Mouse (Mus musculus) large intestine, adult 2 months (tissue): ENCODE data around the gene Kcnd3. TPM values are rescaled to one million over a fixed set of nuclear protein-coding genes. Genes with fewer than 3 reads are reported as not detected.

Experiments used
- DNase-seq: peaks from one replicate; pipeline ENCODE4 v3.0.0-alpha.2; 2012; ENCODE audit warnings: low read depth, low spot score
- WGBS: fragments of 180-500 bp; shearing (Covaris S2); methylation state at CpG from one replicate; pipeline ENCODE4 v1.1.7; 2018; 5-methylcytosine and 5-hydroxymethylcytosine counted together
- polyA plus RNA-seq: library from polyadenylated mRNA; depleted of rRNA; stranded (reverse); fragments of >200 nt; gene quantifications from 2 replicates; pipeline ENCODE4 v1.2.3, GENCODE M21; 2012; rRNA removed

Kcnd3 gene
- polyA plus RNA-seq = 0.62 and 1.9 TPM in 2 replicates

DNA sequence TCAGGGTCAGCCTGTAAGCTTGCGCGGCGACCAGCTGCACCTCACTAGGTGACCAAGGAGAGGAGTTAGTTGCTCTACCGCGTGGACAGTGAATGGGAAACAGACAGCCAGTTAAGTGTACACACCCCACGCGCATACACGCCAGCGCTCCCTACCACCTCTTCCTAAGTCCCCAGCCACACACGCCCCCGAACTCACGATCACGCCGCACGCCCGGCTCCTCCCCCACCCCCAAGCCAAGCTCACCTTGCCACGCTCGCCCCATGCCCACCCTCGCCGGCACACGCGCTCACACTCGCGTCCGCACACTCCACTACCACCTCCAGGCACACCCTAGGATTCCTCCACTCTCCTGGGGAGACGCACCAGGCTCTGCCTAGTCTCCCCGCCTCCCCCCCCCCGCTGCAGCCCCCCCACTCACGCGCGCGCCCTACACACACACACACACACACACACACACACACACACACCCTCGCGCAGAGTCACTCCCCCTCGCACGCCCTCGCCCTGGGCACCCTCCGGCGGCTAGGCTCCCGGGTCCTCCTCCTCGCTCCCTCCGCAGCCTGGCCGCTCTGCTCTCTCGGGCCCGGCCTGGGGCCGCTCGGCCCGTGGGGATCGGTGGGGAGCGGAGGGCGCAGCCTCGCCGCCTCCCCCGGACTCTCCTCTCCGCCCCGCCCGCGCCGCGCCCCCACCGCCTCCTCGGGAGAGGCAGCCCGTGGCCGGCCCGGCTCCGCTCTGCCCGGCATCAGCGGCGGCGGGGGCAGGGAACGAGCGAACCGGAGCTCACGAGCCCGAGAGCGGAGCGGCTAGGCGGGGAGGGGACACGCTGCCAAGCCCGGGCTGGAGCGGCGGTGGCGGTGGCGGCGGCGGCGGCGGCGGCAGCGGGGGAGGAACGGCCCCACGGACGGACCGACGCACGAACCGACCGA lies at the start of gene Kcnd3:
Gene Kcnd3 (plus strand): TSS at position 704 of the 929 bp plus-strand sequence.
- WGBS = 3% methylated on average over 84 of the region's 98 CpGs
- DNase-seq = no peak

DNA sequence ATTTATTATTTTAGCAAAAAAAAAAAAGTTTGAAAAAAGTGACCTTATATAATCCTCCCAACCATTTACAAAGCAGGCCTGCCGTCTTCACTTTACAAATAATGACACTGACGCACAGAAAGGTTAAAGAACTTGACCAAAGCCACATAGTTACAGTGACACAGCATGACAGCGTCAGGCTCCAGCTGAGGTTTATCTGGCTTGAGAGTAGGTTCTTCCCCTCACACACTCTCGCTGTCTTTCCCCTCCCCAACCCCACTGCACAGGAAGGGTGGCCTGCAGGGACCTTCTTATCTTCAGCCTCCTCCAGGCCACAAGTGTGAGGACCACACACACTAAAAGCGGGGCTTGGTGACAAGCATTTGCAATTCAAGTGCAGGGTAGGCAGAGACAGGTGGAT lies 49.5 kb upstream of the Kcnd3 start:
- DNase-seq = no peak

DNA sequence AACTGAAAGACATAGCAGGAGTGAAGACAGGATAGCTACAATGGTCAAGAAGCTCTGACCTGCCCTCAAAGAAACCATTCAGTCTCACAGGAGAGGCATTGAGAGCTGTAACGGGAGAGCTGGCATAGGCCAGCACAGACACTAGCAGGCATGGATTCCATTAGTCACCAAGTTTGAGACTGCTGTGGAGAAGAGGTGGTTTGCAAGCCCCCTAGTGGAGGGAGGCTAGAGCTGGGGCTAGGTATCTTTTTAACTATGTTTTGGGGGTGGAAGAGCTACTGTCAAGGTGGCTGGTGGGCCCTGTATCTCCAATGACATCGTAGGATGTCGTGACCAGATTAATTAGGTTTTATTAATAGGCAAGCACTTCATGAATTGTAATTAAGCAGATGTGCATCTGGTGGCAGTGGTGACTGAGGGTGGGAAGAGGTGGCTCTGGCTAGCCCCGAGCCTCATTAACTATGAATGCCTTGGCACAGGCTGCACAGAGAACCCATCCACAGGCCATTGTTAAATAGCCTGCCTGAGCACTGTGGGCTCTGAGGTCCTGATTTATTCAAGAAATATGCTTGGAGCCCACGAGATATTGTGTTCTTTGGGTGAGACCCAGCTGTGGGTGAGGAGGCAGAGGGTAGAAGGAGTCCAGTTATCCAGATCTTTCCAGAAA lies 48.6 kb upstream of the Kcnd3 start:
- DNase-seq = no peak
- WGBS = 67% methylated on average over 5 of the region's 5 CpGs

More for the DNA sequence above, 49.5 kb upstream of the Kcnd3 start:
- 54% methylated on average over 5 of the region's 5 CpGs for WGBS

DNA sequence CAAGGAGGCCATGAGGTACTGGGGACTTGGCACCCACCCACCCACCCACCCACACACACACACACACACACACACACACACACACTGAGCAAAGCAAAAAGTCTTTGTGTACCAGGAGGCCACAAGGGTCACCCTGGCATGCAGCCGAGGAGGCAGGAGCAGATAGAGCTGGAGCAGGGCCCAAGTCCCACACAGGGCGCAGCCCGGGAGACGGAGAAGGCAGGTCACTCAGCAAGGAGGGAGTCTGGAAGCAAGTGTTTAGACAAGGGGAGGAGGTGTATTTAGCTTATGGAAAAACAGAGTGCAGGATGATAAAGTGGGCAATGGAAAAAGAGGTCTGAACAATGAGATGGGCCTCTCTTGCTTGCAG lies 48.1 kb upstream of the Kcnd3 start:
- DNase-seq = no peak
- WGBS = 45% methylated on average over 4 of the region's 4 CpGs

DNA sequence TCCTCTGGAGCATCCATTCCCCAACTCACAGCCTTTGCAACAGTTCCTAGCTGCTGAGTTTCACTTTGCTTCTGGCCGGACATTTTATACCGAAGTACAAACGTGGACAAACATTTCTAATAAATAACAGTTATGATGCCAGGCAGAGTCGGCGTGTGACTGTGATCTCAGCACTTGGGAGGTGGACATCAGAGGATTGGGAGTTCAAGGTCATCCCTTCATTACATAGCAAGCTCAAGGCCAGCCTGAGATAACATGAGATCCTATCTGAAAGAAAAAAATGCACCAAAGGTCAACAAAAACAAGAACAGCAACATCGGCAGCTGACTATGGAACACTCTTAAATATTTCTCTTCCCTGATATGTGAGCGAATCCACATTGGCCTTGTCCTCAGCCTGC lies 46.6 kb upstream of the Kcnd3 start:
- no peak for DNase-seq
- WGBS = 62% methylated on average over 7 of the region's 7 CpGs

DNA sequence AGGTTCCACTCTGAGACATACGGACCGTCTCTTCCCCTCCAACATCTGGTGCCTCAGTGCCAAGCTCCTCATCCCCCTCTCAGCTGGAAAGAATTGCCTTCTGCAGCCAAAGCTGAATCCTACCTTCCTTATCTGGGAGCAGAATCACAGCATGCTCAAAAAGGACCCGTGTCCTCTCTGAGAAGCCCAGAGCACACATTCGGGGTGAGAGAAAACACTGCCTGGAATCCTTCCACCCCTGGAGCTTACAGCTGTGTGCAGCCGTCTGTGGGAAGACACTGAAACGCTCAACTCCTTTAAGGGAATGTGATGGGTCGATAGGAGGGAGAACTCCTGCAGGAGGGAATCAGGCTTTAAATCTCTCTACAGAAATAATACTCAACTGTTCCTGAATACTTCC lies 46.1 kb upstream of the Kcnd3 start:
- WGBS = 53% methylated on average over 7 of the region's 7 CpGs
- DNase-seq = no peak

DNA sequence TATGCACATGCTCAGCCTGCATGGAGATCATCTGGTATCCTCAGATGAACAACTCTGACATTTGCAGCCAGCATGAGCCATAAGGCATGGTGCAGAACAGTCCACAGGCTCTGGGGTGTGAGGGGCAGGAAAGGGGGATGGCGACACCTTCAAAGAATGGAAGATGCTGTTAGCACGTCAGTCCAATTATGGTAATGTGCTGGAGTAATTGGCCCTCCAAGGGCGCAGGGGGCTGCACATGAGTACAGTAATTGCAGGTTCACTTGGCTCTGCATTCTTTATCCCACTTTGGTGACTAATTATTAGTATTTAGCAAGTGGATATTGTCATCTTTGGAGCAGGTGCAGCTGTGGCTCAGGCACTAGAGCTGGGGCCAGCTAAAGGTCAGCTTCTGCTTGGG lies 43.9 kb upstream of the Kcnd3 start:
- 78% methylated on average over 3 of the region's 3 CpGs for WGBS
- DNase-seq = no peak

DNA sequence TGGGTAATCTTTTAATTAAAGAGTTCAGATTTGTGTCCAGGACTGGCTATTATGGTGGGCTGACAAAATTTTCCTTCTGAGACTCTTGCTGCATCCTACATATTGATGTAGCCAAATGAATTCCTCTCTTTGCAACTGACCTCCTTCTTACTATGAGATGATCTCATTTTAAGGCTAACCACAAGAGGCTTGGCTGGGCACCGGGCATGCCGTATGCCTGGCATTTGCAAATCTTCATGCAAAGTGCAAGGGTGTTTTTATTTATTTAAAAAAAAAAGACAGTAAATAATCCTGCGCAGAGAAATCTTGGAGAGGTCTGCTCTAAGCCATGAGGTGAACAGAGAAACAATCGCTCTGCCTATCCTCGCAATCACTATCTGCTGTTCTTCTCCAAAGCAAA lies 41.3 kb upstream of the Kcnd3 start:
- 91% methylated on average over 5 of the region's 5 CpGs for WGBS
- no peak for DNase-seq

DNA sequence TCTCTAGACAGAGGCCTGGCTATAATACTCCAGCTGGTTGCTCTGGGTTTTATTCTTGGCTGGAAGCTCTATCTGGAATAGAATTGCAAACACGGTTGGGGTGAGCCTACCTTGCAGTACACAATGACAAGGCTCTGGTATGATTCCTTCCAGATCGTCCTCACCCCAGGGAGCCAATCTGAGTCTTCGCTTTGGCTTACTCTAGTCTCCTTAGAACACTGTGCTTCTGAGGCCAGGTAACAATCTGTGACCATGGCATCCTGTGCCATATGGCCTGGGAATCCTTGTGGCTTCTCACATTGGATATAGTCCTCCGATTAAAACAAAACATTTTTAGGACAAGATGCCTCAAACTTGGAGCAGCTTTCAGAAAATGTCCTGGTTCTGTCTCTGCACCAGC lies 40.4 kb upstream of the Kcnd3 start:
- no peak for DNase-seq
- WGBS = 82% methylated on average over 4 of the region's 4 CpGs

DNA sequence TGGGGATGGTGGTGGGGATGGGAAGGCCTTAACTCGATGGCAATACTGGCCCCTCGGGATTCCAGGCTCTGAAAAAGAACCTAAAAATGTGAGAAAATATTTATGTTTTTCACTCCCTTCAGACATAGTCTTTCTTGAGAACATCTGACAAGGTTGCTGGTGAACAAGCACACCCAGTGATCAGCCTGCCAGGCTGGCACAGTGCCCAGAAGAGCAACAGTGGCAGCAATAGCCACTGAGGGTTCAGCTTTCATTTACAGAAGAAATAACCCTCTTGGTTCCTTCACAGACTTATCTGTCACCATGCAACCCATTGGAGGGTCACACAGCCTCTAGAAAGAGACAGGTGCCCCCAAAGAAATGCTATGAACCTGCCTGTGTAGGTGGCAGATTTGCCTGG lies 39.9 kb upstream of the Kcnd3 start:
- 80% methylated on average over 2 of the region's 2 CpGs for WGBS
- no peak for DNase-seq

DNA sequence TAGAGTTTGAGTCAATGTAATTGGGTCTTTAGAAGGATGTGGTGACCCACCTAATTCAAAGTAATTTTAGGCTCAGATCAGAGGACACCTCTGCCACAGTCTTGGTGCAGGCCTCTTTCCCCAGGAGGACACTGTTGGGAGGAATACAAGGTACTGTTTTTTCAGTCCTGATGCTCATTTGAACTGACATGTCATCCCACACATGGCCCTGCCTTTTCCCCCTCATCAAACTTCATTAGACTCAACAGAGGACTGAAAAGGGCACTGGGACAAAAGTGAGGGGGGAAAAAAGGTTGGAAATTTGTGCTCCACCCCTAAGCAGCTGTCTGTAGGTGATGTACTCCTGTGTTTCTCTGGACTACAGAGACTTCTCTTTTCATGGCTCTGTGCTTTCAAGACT lies 39.4 kb upstream of the Kcnd3 start:
- DNase-seq = no peak

DNA sequence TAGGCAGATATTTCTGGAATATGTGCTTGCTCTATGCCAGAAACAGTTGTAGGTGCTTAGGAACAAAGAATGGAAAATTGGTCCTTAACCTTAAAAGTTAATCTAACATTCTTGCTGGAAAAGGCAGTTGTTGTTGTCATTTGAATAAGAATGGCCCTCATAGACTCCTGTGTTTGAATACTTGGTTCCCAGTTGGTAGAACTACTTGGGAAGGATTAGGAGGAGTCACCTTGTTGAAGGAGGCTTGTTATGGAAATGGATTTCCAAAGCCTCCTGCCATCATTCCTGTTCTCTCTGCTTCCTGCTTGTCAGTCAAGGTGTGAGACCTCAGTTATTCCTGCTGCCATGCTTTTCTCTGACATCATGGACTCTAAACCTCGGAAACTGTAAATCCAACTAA lies 33.7 kb upstream of the Kcnd3 start:
- WGBS = 88% methylated on average over 1 of the region's 1 CpGs
- no peak for DNase-seq

DNA sequence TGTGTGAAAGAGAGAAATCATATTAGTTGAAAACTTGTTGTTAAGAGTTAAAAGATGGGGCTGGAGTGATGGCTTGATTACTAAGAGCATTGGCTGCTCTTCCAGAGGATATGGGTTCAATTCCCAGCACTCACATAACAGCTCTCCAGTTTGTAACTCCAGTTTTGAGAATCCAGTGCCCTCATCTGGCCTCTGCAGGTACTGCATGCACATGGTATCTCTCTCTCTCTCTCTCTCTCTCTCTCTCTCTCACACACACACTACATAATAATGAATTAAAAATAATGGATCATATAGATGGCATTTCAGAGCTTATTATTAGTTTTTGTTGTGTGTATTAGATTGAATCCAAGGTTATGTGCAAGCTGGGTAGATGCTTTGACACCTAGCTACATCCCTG lies 29.7 kb upstream of the Kcnd3 start:
- no peak for DNase-seq

DNA sequence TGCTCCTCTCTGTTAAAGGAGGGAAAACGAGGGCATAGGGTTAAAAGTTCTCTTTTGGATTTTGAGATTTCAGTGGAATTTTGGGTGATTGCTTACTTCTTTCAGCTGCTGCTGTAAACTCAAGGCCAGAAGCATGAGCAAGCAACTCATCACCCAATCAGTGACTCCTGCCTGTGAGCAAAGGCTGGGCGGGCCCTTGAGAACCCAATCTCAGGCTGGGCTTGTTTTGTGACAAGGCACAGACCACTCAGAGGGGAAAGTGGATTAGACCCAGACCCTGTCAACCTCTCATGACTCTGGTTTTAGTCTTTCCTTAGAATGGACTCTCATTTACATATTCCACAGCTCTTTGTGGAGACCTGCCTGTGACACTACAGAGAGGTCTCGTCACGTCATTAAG lies 28.7 kb upstream of the Kcnd3 start:
- 67% methylated on average over 4 of the region's 4 CpGs for WGBS
- no peak for DNase-seq

DNA sequence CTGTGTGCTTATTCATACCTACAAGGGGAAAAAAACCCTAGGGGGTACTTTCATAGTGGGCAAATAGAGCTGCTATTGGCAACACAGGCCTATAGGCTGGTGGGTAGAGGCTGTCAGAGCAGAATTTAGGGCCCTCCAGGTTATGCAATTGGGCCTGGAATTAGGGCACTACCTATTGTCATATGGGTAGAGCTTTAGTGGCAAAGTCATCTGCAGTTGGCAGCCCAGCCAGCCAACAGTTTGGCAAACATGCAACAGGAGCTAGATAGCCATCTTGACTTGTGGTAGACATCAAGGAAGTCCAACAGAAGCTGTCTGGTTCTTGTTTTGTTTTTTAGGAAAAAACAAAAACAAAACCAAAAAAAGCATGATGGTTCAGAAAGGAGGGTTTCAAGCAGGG lies 23.5 kb upstream of the Kcnd3 start:
- DNase-seq = no peak

DNA sequence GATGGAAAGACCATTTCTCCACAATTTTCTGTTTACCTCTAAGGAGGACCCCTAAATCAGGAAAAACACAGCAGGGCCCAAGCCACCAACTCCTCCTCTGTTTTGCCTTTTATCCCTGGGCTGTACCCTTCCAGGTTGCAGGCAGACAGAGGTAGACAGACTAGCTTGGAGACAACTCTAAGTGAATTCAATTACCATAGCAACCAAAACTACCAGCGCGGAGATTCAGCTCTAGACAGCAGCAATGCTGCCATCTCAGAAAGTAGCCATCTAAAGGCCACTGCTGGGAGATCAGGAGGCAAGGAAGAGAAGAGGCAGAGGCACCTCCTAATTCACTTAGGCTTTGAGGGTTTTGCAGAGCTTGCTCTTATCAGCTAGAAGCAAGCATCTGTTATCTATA lies 15.7 kb upstream of the Kcnd3 start:
- WGBS = 65% methylated on average over 2 of the region's 2 CpGs

DNA sequence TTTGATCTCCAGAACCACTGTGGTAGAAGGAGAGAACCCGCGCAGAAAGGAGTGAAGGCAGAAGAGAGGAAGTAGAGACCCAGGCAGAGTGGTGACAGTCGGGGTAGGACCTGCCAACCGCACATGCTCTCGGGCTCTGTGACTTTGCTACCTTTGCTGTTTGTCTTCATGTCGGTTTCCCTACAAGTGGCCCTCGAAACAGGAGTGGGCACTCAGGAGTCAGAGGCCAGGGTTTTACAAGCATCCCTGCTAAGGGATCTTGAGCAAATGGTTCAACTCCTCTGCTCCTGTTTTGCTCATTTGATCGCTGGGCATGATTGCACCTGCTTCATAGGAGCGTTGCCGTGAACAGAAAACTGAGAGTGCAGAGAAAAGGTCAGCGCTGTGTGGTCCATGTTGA lies 15.2 kb upstream of the Kcnd3 start:
- 75% methylated on average over 11 of the region's 11 CpGs for WGBS
- DNase-seq = no peak

More for the DNA sequence above, 15.7 kb upstream of the Kcnd3 start:
- DNase-seq = no peak

DNA sequence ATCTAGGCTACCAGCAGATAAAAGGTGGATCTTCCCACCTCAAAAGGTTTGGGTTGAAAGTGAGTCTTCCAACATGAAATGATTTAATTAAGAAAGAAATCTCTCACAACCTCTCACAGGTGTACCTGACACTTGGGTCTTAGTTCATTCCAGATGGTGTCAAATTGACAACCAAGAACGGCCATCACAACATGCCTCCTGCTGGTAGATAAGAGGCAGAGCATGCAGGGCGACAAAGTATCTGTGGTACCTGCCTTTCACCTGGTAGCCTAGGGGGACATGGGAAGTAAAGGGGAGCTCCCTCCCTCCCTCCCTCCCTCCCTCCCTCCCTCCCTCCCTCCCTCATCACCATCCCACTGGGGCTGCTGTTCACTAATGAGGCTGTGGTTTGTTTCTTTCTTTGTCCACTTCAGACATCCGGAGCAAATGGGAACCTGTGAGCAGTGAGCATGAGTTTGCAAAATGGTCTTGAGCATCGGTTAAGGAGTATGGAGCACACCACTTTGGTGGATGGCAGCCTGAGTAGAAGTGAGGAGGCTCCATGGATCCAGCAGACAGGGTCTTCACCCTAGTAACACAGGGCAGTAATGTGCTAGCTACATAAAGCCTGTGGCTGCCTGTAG lies 11.1 kb upstream of the Kcnd3 start:
- WGBS = 62% methylated on average over 4 of the region's 4 CpGs
- DNase-seq = no peak

DNA sequence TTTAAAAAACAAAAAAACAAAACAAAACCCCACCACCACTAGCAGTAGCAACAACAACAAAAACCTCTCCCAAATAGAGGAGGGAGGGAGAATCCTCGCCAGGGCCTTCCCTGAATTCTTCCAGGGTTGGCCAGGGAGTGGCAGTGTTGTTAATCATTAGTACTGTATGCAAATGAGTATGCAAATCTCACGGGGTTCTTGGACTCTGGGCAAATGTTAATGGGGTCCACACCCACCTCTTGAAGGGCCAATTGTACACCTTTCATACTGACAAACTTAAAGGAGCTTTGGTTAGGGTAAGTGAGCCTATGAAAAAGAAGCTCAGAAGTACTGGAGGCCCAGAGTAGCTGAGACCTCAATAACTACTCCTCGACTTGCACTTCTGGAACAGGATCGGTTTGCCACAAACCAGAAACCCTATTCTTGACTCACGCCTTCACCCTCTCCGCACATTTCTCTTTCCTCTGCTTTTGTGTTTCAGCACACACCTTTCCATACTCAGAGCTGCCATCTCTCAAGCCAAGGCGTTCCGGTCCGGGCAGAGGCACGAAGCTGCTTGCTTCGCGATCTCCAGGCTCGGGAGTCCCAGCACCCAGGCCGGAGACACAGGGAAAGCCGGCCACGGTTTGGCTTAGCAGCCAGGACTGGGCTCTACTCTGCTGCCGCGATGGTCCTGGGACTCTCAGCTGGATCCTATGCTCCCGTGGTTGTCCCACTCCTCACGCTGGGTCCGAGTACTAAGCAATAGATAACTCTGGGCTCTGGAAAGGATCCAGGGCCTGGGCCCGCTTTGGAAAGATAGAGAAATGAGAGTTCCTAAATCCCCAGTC lies 1.3 kb upstream of the Kcnd3 start:
- DNase-seq = no peak
- 2% methylated on average over 22 of the region's 22 CpGs for WGBS

DNA sequence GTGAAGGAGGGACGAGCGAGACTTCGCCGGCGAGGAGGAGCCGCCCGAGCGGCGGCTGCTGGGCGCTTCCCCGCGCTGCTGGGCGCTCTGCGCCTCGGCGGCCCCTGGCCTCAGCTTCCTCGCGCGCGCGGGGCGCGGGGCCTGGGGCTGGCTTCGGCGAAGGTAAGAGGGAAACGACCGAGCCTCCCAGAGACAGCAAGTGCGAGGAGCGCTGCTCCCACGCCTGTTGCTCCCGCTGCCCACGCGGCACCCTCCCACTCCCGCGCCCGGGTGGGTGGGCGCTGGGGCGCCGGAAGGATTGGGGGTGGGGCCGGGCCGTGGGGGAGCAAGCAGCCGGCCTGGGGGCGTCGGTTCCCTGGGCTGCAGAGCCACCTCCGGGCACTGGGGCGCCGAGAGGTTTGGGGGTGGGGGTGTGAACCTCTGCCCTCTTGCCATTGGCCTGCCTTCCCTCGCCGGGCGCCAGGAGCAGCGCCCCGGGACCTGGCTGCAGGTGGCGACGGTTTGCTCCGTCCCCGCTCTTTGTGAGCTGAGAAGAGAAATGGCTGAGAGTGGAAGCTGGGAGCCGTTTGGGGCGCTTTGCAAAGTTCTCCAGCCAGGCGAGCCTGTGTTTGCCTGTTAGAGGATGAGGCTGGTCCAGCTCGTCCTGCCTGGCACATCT lies 555 bp downstream of the Kcnd3 start:
- 1% methylated on average over 43 of the region's 60 CpGs for WGBS
- DNase-seq = no peak
